Mouse (Mus musculus) liver, postnatal 0 days (tissue): ENCODE data around the gene Lingo2.
"Not testable (repeated sequence)": the region's sequence is repeated elsewhere in the genome, so short reads cannot be mapped to it uniquely, and the experiment has no call there.

Experiments used
- CTCF ChIP-seq: sonication (generic); IDR thresholded peaks from 2 replicates; pipeline ENCODE4 v1.5.1; 2016; ENCODE audit warnings: antibody characterized with exemption, low read depth
- EP300 ChIP-seq: IDR thresholded peaks from 2 replicates; pipeline ENCODE4 v1.6.1; 2016; ENCODE audit warnings: antibody characterized with exemption, low read depth, mild to moderate bottlenecking

- not testable (repeated sequence) for TF ChIP-seq CTCF, EP300
These were observed 886.8 kb downstream of the Lingo2 start for GRCm38 (mm10) chr4:36064701-36065100.
